Mouse (Mus musculus): ENCODE measurements around the gene 1700020L24Rik. TPM values are rescaled to one million over a fixed set of nuclear protein-coding genes. Genes with fewer than 3 reads are reported as not detected.

1700020L24Rik gene
- polyA plus RNA-seq, 1 experiment: not detected

DNA sequence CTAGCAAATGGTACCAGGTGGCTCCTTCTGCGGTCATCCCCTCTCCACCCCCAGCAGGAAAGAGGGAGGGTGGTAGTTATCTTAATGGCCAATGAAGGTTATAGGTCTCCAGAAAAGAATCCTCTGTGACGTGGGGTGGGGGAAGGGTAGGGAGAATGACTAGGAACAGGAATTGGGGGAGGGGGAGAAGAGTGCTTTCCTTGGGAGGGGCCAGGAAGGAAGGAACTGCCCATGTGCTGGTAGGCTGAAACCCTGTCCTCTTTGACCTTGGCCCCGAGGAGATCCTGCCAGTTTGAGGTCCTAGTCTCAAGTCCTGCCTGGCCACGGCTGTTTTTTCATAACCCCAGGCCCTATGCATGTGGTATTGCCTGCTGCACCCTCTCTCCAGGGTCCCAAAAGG, 11.8 kb downstream of the 1700020L24Rik start:
- Histone ChIP-seq H3K27ac (ENCODE audit: insufficient read depth, low read depth, low read length) (no peak overlapping the region), H3K4me1 (ENCODE audit: control insufficient read depth, insufficient read depth, low read length) (no peaks in the 10 kb centered on the region), H3K4me3 (ENCODE audit: insufficient read depth, low read length) (no peak overlapping the region)
- TF ChIP-seq POLR2A (IDR thresholded peaks at IDR 0.05; ENCODE audit: borderline replicate concordance, low read depth, low read length) (no peak), CTCF (IDR thresholded peaks at IDR 0.05; ENCODE audit: low read depth, low read length) (no peak)

DNA sequence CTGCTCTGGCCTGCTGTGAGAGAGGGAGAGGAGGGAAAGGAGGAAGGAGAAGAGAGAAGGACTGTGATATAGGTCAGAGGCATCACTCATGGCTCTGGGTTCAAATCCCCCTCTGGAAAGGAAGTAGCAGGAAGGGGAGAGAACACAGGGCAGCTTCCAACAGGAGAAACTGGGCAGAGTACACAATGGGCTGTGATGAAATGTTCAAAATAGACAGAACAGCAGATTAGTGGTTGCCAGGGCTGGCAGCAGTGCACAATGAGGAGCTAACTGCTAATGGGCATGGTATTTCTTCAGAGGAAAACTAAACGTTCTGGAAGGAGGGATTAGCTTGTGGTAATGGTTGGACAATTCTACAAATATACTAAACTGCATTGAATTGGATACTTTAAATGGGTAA, 13.1 kb downstream of the 1700020L24Rik start:
- Histone ChIP-seq H3K4me3 (ENCODE audit: insufficient read depth, low read length) (no peak overlapping the region), H3K4me1 (ENCODE audit: control insufficient read depth, insufficient read depth, low read length) (peaks cover 3% of the 10 kb centered on the region; the same call in 1 of the 2 replicates)
- no peak for TF ChIP-seq POLR2A (IDR thresholded peaks at IDR 0.05; ENCODE audit: borderline replicate concordance, low read depth, low read length)
- TF ChIP-seq CTCF (IDR thresholded peaks at IDR 0.05; ENCODE audit: low read depth, low read length): no peak

GRCm38 (mm10) chr11:83451281-83451680, 13.8 kb downstream of the 1700020L24Rik start:
- TF ChIP-seq CTCF (IDR thresholded peaks at IDR 0.05; ENCODE audit: low read depth, low read length) (no peak), POLR2A (IDR thresholded peaks at IDR 0.05; ENCODE audit: borderline replicate concordance, low read depth, low read length) (no peak)
- Histone ChIP-seq H3K4me1 (ENCODE audit: control insufficient read depth, insufficient read depth, low read length) (peaks cover 3% of the 10 kb centered on the region; the same call in 1 of the 2 replicates), H3K27ac (ENCODE audit: insufficient read depth, low read depth, low read length) (no peak overlapping the region), H3K4me3 (ENCODE audit: insufficient read depth, low read length) (no peak overlapping the region)

More for the DNA sequence above, 13.1 kb downstream of the 1700020L24Rik start:
- H3K27ac ChIP-seq (ENCODE audit: insufficient read depth, low read depth, low read length): no peak overlapping the region

DNA sequence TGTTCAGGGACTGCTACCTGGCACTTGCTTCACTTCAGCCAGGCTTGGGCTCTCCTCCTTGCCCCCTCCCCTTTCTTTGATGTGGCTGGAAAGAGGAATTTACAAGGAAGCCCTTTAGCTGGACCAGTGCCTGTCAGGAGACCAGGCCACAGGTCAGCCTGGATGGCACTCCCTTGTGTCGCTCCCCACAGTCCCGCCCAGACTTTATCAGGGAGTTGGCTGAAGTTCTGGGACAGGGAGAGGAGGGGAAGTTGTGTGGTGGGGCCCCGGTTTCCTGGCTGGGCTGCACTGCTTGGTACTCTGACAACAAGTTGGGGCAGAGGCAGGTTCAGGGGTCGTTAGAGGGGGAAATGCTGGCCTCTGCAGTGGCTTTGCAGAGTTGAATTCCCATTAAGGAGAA, 17.1 kb downstream of the 1700020L24Rik start:
- peaks cover 7% of the 10 kb centered on the region for H3K4me1 ChIP-seq (ENCODE audit: control insufficient read depth, insufficient read depth, low read length)
- H3K4me3 ChIP-seq (ENCODE audit: insufficient read depth, low read length): no peak overlapping the region
- H3K27ac ChIP-seq (ENCODE audit: insufficient read depth, low read depth, low read length): no peak overlapping the region
- no peak for TF ChIP-seq CTCF (IDR thresholded peaks at IDR 0.05; ENCODE audit: low read depth, low read length)
- no peak for TF ChIP-seq POLR2A (IDR thresholded peaks at IDR 0.05; ENCODE audit: borderline replicate concordance, low read depth, low read length)

- Histone ChIP-seq H3K4me1 (ENCODE audit: control insufficient read depth, insufficient read depth, low read length) (peaks cover 13% of the 10 kb centered on the region), H3K27ac (ENCODE audit: insufficient read depth, low read depth, low read length) (no peak overlapping the region), H3K4me3 (ENCODE audit: insufficient read depth, low read length) (no peak overlapping the region)
- TF ChIP-seq CTCF (IDR thresholded peaks at IDR 0.05; ENCODE audit: low read depth, low read length) (no peak), POLR2A (IDR thresholded peaks at IDR 0.05; ENCODE audit: borderline replicate concordance, low read depth, low read length) (no peak)
These were observed 18.1 kb downstream of the 1700020L24Rik start for GRCm38 (mm10) chr11:83455608-83456007.

DNA sequence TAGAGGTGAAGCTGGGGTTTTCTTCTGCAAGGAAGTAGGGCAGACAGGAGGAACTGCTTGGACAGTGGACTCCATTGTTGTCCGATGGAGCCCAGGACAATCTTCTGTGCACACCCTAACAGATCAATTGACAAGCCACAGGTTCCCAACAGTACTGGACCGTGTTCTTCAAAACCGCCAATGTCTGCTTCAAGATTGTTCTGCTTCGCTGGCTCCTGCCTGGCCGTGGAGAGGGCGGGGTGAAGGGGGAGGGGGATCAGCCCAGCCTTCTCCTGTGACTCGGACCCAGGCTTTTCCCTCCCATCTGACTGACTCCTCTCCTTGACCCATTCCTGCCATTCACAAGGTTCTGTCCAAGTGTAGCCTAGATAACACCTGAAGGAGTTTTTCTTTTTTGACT, 19.8 kb downstream of the 1700020L24Rik start:
- no peak overlapping the region for H3K4me3 ChIP-seq (ENCODE audit: insufficient read depth, low read length)
- no peak overlapping the region for H3K27ac ChIP-seq (ENCODE audit: insufficient read depth, low read depth, low read length)
- peaks cover 14% of the 10 kb centered on the region for H3K4me1 ChIP-seq (ENCODE audit: control insufficient read depth, insufficient read depth, low read length)
- TF ChIP-seq CTCF (IDR thresholded peaks at IDR 0.05; ENCODE audit: low read depth, low read length): no peak
- no peak for TF ChIP-seq POLR2A (IDR thresholded peaks at IDR 0.05; ENCODE audit: borderline replicate concordance, low read depth, low read length)

DNA sequence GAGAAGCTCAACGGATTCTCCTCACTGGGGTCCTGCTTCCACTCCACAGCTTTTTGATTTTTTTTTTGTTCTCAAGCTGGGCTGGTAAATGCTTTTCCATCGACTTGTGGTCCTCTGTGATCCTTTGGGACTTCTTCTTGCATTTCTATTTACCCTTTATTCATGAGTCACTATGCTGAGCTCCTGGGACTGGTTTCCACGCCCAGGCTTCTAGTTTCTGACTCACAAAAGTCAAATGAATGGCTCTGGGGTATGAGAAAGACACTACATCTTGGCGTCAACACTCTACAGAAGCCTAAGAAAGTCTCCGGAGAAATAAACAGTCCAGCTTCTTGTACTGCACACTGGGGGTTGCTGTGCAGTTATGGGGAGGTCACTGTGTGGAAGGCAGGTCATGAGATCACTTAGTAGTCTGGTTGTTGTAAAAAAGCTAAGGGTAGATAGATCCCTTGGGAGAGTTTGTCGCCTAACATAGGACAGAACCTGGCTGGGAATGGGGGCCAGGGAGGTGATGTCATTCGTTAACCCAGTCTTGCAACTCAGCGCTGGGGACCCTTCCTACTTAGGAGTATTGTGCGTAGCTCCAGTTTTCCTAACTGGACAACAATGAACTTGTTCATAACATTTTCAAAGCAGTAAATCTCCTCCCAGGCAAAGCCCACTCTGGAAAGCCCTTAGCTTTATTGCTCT, 20.6 kb downstream of the 1700020L24Rik start:
- Histone ChIP-seq H3K4me1 (ENCODE audit: control insufficient read depth, insufficient read depth, low read length) (peaks cover 15% of the 10 kb centered on the region), H3K4me3 (ENCODE audit: insufficient read depth, low read length) (no peak overlapping the region), H3K27ac (ENCODE audit: insufficient read depth, low read depth, low read length) (no peak overlapping the region)
- TF ChIP-seq CTCF (IDR thresholded peaks at IDR 0.05; ENCODE audit: low read depth, low read length): no peak
- TF ChIP-seq POLR2A (IDR thresholded peaks at IDR 0.05; ENCODE audit: borderline replicate concordance, low read depth, low read length): no peak

DNA sequence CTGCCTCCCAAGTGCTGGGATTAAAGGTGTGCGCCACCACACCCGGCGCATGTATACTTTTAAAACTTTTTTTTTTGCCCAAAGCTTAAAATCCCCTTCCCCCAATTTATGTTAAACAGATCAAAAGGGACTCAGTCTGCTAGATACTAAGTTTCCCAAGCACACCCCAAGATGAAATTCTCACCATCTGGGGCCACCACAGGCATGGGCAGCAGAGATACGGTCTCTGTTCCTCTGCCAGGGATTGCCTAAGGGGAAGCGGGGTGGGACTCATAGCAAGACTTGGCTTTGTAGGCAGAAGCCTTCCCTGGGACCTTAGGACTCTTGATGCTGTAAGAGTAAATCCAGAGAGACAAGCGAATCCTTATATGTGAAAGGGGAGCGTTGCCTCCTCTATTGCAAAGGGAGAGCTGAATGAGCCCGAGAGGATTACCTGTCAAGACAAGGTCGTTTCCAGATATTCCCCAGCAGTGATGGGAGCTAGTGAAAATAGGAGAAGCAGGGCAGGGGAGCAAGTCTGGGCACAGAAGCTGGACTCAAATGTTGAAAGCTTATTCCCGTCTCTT, 24.1 kb downstream of the 1700020L24Rik start:
- Histone ChIP-seq H3K27ac (ENCODE audit: insufficient read depth, low read depth, low read length) (no peak overlapping the region), H3K4me3 (ENCODE audit: insufficient read depth, low read length) (no peak overlapping the region)

DNA sequence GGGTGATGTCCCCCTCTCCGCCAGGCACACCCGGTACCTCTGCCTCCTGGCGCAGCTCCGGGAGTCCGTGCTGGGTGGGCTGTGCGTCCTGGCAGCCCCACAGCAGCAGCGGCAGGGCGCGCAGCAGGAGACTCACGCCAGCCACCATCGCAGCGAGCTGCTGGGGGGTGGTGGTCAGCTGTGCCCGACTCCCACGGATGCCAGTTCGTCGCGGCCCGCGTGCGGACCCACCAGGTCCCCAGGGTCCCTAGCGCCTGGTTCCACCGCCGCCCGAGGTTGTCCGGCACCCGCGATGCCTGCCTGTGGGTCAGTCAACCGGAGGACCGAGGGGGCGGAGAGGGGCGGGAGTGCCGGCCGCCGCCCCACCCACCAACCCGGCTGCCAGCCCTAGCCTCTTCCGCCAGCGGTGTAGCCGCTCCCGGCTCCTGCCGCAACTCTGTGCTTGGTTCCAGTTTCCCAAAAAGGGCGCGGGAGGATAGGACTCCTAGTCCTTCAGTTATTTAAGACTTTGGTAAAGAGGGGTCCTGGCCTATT, 25.3 kb downstream of the 1700020L24Rik start, which contains the start of gene Mmp28:
Gene Mmp28, minus strand, starts transcription at position 361 of the 534 bp plus-strand sequence.
- H3K27ac ChIP-seq (ENCODE audit: insufficient read depth, low read depth, low read length): no peak within 1 kb of the TSS
- peak within 1 kb of the TSS; percentile 74 for H3K4me3 ChIP-seq (ENCODE audit: insufficient read depth, low read length)
- H3K4me1 ChIP-seq (ENCODE audit: control insufficient read depth, insufficient read depth, low read length): peaks cover 17% of the 10 kb centered on the region
- TF ChIP-seq POLR2A (IDR thresholded peaks at IDR 0.05; ENCODE audit: borderline replicate concordance, low read depth, low read length): no peak
- no peak for TF ChIP-seq CTCF (IDR thresholded peaks at IDR 0.05; ENCODE audit: low read depth, low read length)

More for the DNA sequence above, 24.1 kb downstream of the 1700020L24Rik start:
- TF ChIP-seq POLR2A (IDR thresholded peaks at IDR 0.05; ENCODE audit: borderline replicate concordance, low read depth, low read length): no peak
- TF ChIP-seq CTCF (IDR thresholded peaks at IDR 0.05; ENCODE audit: low read depth, low read length): no peak
- peaks cover 17% of the 10 kb centered on the region for H3K4me1 ChIP-seq (ENCODE audit: control insufficient read depth, insufficient read depth, low read length)

GRCm38 (mm10) chr11:83465976-83466375, 28.5 kb downstream of the 1700020L24Rik start:
- peaks cover 8% of the 10 kb centered on the region; the same call in 1 of the 2 replicates for H3K4me1 ChIP-seq (ENCODE audit: control insufficient read depth, insufficient read depth, low read length)
- TF ChIP-seq POLR2A (IDR thresholded peaks at IDR 0.05; ENCODE audit: borderline replicate concordance, low read depth, low read length): no peak
- no peak overlapping the region for H3K4me3 ChIP-seq (ENCODE audit: insufficient read depth, low read length)
- H3K27ac ChIP-seq (ENCODE audit: insufficient read depth, low read depth, low read length): no peak overlapping the region
